Mouse (Mus musculus): ENCODE results near the gene Ern2. TPM values are rescaled to one million over a fixed set of nuclear protein-coding genes. Genes with fewer than 3 reads are reported as not detected.

The Ern2 gene
- total RNA-seq (2014; fragmentation: Nextera tagmentation), result not detected in 2 replicates
- not detected in 2 replicates for total RNA-seq (2017)
- not detected in 2 replicates for polyA plus RNA-seq (2012)

DNA sequence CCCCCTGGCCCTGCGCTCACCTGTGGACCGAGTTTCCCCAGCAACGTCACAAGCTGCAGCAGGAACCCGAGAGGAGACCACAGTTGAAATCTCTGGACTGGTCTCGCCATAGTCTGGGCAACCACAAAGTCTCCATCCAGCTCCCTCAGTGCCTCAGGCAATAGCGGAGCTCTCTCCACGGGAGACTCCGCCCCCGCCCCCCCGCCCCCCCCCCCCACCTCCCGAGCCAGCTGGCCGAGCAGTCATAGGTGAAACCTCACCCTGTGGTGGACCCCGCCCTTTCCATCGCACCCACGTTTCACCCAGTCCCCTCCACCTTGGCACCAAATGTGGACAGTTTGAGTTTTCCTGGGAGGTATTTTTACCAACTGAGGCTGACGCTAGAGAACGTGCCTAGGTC lies at the start of gene Ern2:
Ern2 (minus strand) TSS at position 165 of the 400 bp plus-strand sequence.
- Histone ChIP-seq H3K9me3 (replicated peaks) (no peaks in the 10 kb centered on the region), H3K36me3 (replicated peaks) (no peaks in the 10 kb centered on the region), H3K4me3 (ENCODE audit: low read depth, low read length) (no peak within 1 kb of the TSS), H3K4me1 (ENCODE audit: insufficient read depth, low read depth, low read length) (no peaks in the 10 kb centered on the region), H3K27me3 (ENCODE audit: insufficient read depth, low read length) (peaks cover 9% of the 10 kb centered on the region; the same call in 1 of the 2 replicates)
- ATAC-seq (ENCODE audit: extremely low read depth, insufficient number of reproducible peaks, low FRiP score, poor library complexity, severe bottlenecking) (no peak), DNase-seq (ENCODE audit: low spot score) (no peak)
- TF ChIP-seq TAL1 (conservative IDR thresholded peaks at IDR 0.05; ENCODE audit: low read depth, low read length) (no peak), GATA1 (IDR thresholded peaks at IDR 0.05; ENCODE audit: borderline replicate concordance, low read length) (no peak), POLR2AphosphoS5 (IDR thresholded peaks at IDR 0.05; ENCODE audit: insufficient replicate concordance, low read depth, low read length) (no peak), CTCF (IDR thresholded peaks at IDR 0.05; ENCODE audit: low read depth, low read length) (no peak), GATA2 (IDR thresholded peaks at IDR 0.05; ENCODE audit: borderline replicate concordance, low read depth, low read length) (no peak)

DNA sequence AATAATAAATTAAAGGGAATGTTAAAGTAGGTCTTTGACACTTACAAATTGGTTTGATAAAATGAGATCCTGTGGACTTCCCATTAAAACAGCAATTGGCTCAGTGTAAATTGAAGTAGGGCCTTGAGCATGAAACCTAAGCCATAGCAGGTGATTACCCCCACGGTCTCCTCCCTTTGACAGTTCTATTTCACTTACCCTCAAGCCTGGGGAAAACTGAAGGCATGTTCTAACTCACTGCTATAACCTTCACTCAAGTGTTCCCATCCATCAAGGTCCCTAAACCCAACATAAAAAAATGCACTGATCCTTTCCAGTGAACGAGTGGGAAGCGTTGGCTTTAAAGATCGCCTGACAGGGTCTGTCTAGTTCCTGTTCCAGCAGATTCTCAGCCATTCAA lies 44.9 kb upstream of the Ern2 start:
- no peaks in the 10 kb centered on the region for H3K36me3 ChIP-seq (replicated peaks)
- no peaks in the 10 kb centered on the region for H3K9me3 ChIP-seq (replicated peaks)
- H3K4me3 ChIP-seq (ENCODE audit: low read depth, low read length), result no peak overlapping the region
- H3K4me1 ChIP-seq (ENCODE audit: insufficient read depth, low read depth, low read length), result no peaks in the 10 kb centered on the region
- DNase-seq (ENCODE audit: low spot score), result no peak
- ATAC-seq (ENCODE audit: extremely low read depth, insufficient number of reproducible peaks, low FRiP score, poor library complexity, severe bottlenecking), result no peak
- TF ChIP-seq GATA2 (IDR thresholded peaks at IDR 0.05; ENCODE audit: borderline replicate concordance, low read depth, low read length), result no peak
- no peak for TF ChIP-seq CTCF (IDR thresholded peaks at IDR 0.05; ENCODE audit: low read depth, low read length)
- no peak for TF ChIP-seq POLR2AphosphoS5 (IDR thresholded peaks at IDR 0.05; ENCODE audit: insufficient replicate concordance, low read depth, low read length)
- no peak for TF ChIP-seq TAL1 (conservative IDR thresholded peaks at IDR 0.05; ENCODE audit: low read depth, low read length)
- TF ChIP-seq GATA1 (IDR thresholded peaks at IDR 0.05; ENCODE audit: borderline replicate concordance, low read length), result no peak
- no peaks in the 10 kb centered on the region for H3K27me3 ChIP-seq (ENCODE audit: insufficient read depth, low read length)

DNA sequence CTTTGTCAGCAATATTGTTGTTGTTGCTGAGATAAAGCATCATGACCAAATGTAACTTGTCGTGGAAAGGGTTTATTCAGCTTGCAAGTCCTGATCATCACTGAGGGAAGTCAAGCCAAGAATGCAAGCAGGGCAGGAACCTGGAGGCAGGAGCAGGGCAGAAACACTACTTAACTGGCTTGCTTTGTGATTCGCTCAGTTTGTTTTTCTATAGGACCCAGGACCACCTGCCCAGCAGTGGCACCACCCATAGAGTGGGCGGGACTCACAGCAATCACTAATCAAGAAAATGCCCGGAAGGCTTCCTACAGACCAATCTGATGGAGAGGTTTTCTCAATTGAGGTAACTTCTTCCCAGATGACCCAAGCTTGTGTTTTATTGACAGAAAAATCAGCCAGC lies 43.9 kb upstream of the Ern2 start:
- no peak for TF ChIP-seq CTCF (IDR thresholded peaks at IDR 0.05; ENCODE audit: low read depth, low read length)
- Histone ChIP-seq H3K9me3 (replicated peaks) (no peaks in the 10 kb centered on the region), H3K4me3 (ENCODE audit: low read depth, low read length) (no peak overlapping the region), H3K4me1 (ENCODE audit: insufficient read depth, low read depth, low read length) (no peaks in the 10 kb centered on the region), H3K36me3 (replicated peaks) (no peaks in the 10 kb centered on the region), H3K27me3 (ENCODE audit: insufficient read depth, low read length) (no peaks in the 10 kb centered on the region)
- no peak for ATAC-seq (ENCODE audit: extremely low read depth, insufficient number of reproducible peaks, low FRiP score, poor library complexity, severe bottlenecking)
- DNase-seq (ENCODE audit: low spot score), result no peak

DNA sequence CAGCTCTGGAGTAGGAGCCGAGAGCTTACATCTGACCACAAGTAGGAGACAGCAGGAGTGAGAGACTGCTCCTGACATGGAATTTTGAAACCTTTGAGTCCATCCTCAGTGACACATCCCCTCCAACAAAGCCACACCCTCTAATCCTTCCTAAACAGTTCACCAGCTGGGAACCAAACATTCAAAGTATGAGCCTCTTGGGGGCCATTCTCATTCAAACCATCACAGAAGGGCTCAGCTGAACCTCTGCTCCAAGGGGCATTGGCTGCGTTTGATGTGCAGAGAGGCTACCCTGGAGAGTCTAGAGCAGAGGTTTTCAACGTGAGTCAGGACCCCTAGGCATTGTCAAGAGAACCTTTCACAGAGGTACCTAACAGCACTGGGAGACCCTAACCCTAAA lies 43.3 kb upstream of the Ern2 start:
- Histone ChIP-seq H3K36me3 (replicated peaks) (no peaks in the 10 kb centered on the region), H3K9me3 (replicated peaks) (no peaks in the 10 kb centered on the region), H3K27me3 (ENCODE audit: insufficient read depth, low read length) (no peaks in the 10 kb centered on the region), H3K4me1 (ENCODE audit: insufficient read depth, low read depth, low read length) (no peaks in the 10 kb centered on the region), H3K4me3 (ENCODE audit: low read depth, low read length) (no peak overlapping the region)
- DNase-seq (ENCODE audit: low spot score), result no peak
- no peak for ATAC-seq (ENCODE audit: extremely low read depth, insufficient number of reproducible peaks, low FRiP score, poor library complexity, severe bottlenecking)
- TF ChIP-seq GATA1 (IDR thresholded peaks at IDR 0.05; ENCODE audit: borderline replicate concordance, low read length), result no peak

DNA sequence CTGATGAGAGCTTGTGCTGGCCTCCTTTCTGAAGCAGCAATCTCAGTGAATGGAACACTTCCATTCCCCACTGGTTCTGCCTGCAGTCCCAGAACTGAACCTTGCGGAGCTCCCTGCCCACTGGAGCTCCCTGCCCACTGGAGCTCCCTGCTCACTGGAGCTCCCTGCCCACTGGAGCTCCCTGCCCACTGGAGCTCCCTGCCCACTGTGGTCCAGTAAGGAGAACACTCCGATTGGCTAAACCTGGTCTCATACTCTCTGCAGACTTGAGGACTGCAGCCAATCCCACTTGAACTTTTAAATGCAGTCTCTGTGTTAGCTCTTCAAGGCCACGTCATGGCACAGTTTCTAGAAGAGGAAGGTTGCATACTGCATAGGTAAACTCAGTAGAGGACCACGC lies 40.7 kb upstream of the Ern2 start:
- H3K27me3 ChIP-seq (ENCODE audit: insufficient read depth, low read length), result no peaks in the 10 kb centered on the region
- H3K36me3 ChIP-seq (replicated peaks), result no peaks in the 10 kb centered on the region
- no peak for ATAC-seq (ENCODE audit: extremely low read depth, insufficient number of reproducible peaks, low FRiP score, poor library complexity, severe bottlenecking)
- no peaks in the 10 kb centered on the region for H3K4me1 ChIP-seq (ENCODE audit: insufficient read depth, low read depth, low read length)
- no peaks in the 10 kb centered on the region for H3K9me3 ChIP-seq (replicated peaks)
- no peak for DNase-seq (ENCODE audit: low spot score)
- TF ChIP-seq TAL1 (conservative IDR thresholded peaks at IDR 0.05; ENCODE audit: low read depth, low read length) (no peak), CTCF (IDR thresholded peaks at IDR 0.05; ENCODE audit: low read depth, low read length) (no peak), GATA1 (IDR thresholded peaks at IDR 0.05; ENCODE audit: borderline replicate concordance, low read length) (no peak), GATA2 (IDR thresholded peaks at IDR 0.05; ENCODE audit: borderline replicate concordance, low read depth, low read length) (no peak), POLR2AphosphoS5 (IDR thresholded peaks at IDR 0.05; ENCODE audit: insufficient replicate concordance, low read depth, low read length) (no peak)
- no peak overlapping the region for H3K4me3 ChIP-seq (ENCODE audit: low read depth, low read length)

DNA sequence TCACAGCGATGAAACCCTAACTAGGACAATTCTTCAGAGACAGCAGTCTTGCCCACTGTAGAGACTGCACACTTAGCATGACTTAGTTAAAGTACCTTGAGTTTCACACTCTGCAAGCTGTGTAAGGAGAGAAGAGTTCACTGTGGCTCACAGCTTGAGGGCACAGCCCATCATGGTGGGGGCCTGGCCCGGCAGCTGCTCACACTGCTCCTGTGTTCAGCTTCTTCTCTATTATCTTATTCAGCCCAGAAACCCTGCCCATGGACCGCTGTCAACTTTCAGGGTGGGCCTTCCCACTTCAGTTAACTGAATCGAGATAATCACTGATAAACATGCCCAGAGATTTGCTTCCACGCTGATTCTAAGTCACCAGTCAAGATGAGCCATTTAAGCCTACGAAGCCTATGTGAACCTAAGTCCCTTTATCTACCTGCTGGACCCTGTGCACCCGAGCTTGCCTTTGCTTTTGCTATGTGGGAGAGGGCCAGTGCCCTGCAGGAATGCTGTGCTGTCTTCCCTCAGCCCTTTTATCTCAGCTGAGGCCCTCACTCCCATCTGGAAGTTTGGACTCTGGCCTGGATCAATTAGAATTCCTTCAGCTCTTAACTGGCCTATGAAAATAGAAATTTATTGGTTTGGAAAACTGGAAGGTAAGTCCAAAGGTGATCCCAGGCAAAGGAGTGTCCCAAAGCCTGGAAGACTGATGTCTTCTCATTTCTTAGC lies 40.2 kb upstream of the Ern2 start:
- ATAC-seq (ENCODE audit: extremely low read depth, insufficient number of reproducible peaks, low FRiP score, poor library complexity, severe bottlenecking), result no peak

More for the DNA sequence above, 40.2 kb upstream of the Ern2 start:
- H3K9me3 ChIP-seq (replicated peaks), result no peaks in the 10 kb centered on the region
- TF ChIP-seq GATA1 (IDR thresholded peaks at IDR 0.05; ENCODE audit: borderline replicate concordance, low read length) (no peak), GATA2 (IDR thresholded peaks at IDR 0.05; ENCODE audit: borderline replicate concordance, low read depth, low read length) (no peak), CTCF (IDR thresholded peaks at IDR 0.05; ENCODE audit: low read depth, low read length) (no peak), POLR2AphosphoS5 (IDR thresholded peaks at IDR 0.05; ENCODE audit: insufficient replicate concordance, low read depth, low read length) (no peak), TAL1 (conservative IDR thresholded peaks at IDR 0.05; ENCODE audit: low read depth, low read length) (no peak)
- no peak overlapping the region for H3K4me3 ChIP-seq (ENCODE audit: low read depth, low read length)
- H3K4me1 ChIP-seq (ENCODE audit: insufficient read depth, low read depth, low read length), result no peaks in the 10 kb centered on the region
- no peaks in the 10 kb centered on the region for H3K27me3 ChIP-seq (ENCODE audit: insufficient read depth, low read length)
- no peak for DNase-seq (ENCODE audit: low spot score)
- H3K36me3 ChIP-seq (replicated peaks), result no peaks in the 10 kb centered on the region
